Mouse (Mus musculus) left cerebral cortex, postnatal 36 days (tissue): ENCODE results near the gene Senp2. TPM values are rescaled to one million over a fixed set of nuclear protein-coding genes. Genes with fewer than 3 reads are reported as not detected.

Source experiments
- DNase-seq, 2 experiments: peaks; one replicate each; pipeline ENCODE4 v3.0.0; 2021 to 2022; ENCODE audit warnings: low spot score in 2 of 2, mixed read lengths in 1 of 2
- intact Hi-C: fragments of 180-260 bp; cut with DNase I; formaldehyde crosslinking; loops from one replicate; pipeline ENCODE4 v1.15.1; 2025
- total RNA-seq, 2 experiments: library from RNA; stranded (reverse); gene quantifications; 2 replicates each; pipeline ENCODE4 v1.2.3; 2021

The Senp2 gene
- total RNA-seq, 2 experiments from 2014 or later: 93.8 to 100 TPM

GRCm38 (mm10) chr16:22009596-22009995, 312 bp downstream of the Senp2 start:
- no peak for DNase-seq
- intact Hi-C loops: loop anchor here (5.0 kb wide), 2 partner anchors 62 to 162 kb away; partner anchors contain the start of gene Tmem41a

GRCm38 (mm10) chr16:22015569-22015968, 6.3 kb downstream of the Senp2 start:
- no peak for DNase-seq
- intact Hi-C loops: no loop called here

GRCm38 (mm10) chr16:22022122-22022521, 12.8 kb downstream of the Senp2 start:
- DNase-seq: no peak

GRCm38 (mm10) chr16:22027474-22027873, 18.2 kb downstream of the Senp2 start:
- intact Hi-C loops: no loop called here
- no peak for DNase-seq

More at GRCm38 (mm10) chr16:22022122-22022521, 12.8 kb downstream of the Senp2 start:
- intact Hi-C loops: loop anchor here (5.0 kb wide), 1 partner anchor 185 kb away; no protein-coding TSS in a partner anchor

- intact Hi-C loops: no loop called here
- no peak for DNase-seq
Observed at GRCm38 (mm10) chr16:22038554-22038953, 29.3 kb downstream of the Senp2 start.

GRCm38 (mm10) chr16:22039978-22040377, 30.7 kb downstream of the Senp2 start:
- DNase-seq: no peak
- intact Hi-C loops: no loop called here

- intact Hi-C loops: no loop called here
- no peak for DNase-seq
Observed at GRCm38 (mm10) chr16:22043830-22044229, 34.5 kb downstream of the Senp2 start.

GRCm38 (mm10) chr16:22045930-22046329, 36.6 kb downstream of the Senp2 start:
- intact Hi-C loops: no loop called here
- DNase-seq: no peak

- intact Hi-C loops: no loop called here
- no peak for DNase-seq
Observed at GRCm38 (mm10) chr16:22046739-22047366, 37.6 kb downstream of the Senp2 start.

GRCm38 (mm10) chr16:22053411-22053810, 44.1 kb downstream of the Senp2 start:
- no peak for DNase-seq
- intact Hi-C loops: no loop called here

- intact Hi-C loops: no loop called here
Observed at GRCm38 (mm10) chr16:22057498-22057897, 48.2 kb downstream of the Senp2 start.

GRCm38 (mm10) chr16:22058871-22059270, 49.6 kb downstream of the Senp2 start:
- intact Hi-C loops: no loop called here
- DNase-seq: no peak

More at GRCm38 (mm10) chr16:22057498-22057897, 48.2 kb downstream of the Senp2 start:
- no peak for DNase-seq

- intact Hi-C loops: no loop called here
- no peak for DNase-seq
Observed at GRCm38 (mm10) chr16:22060416-22060815, 51.1 kb downstream of the Senp2 start.

- no peak for DNase-seq
- intact Hi-C loops: no loop called here
Observed at GRCm38 (mm10) chr16:22061555-22062160, 52.4 kb downstream of the Senp2 start.

GRCm38 (mm10) chr16:22062284-22062683, 53.0 kb downstream of the Senp2 start:
- DNase-seq: no peak
- intact Hi-C loops: no loop called here

- no peak for DNase-seq
- intact Hi-C loops: no loop called here
Observed at GRCm38 (mm10) chr16:22065536-22065935, 56.3 kb downstream of the Senp2 start.

GRCm38 (mm10) chr16:22067406-22067805, 58.1 kb downstream of the Senp2 start:
- intact Hi-C loops: no loop called here
- DNase-seq: no peak

- intact Hi-C loops: no loop called here
- DNase-seq: no peak
Observed at GRCm38 (mm10) chr16:22071361-22071760, 62.1 kb downstream of the Senp2 start.

GRCm38 (mm10) chr16:22075067-22075466, 65.8 kb downstream of the Senp2 start:
- intact Hi-C loops: no loop called here

GRCm38 (mm10) chr16:22075829-22076619, 66.7 kb downstream of the Senp2 start:
- intact Hi-C loops: no loop called here
- DNase-seq: no peak

More at GRCm38 (mm10) chr16:22075067-22075466, 65.8 kb downstream of the Senp2 start:
- DNase-seq: no peak

- intact Hi-C loops: no loop called here
- no peak for DNase-seq
Observed at GRCm38 (mm10) chr16:22076620-22076941, 67.3 kb downstream of the Senp2 start.
